Mouse (Mus musculus): ENCODE measurements around the gene Phf21a. TPM values are rescaled to one million over a fixed set of nuclear protein-coding genes. Genes with fewer than 3 reads are reported as not detected.
"Not testable (repeated sequence)": the region's sequence is repeated elsewhere in the genome, so short reads cannot be mapped to it uniquely, and the experiment has no call there.

The Phf21a gene
- polyA plus RNA-seq, 1 experiment = 28.4 TPM

DNA sequence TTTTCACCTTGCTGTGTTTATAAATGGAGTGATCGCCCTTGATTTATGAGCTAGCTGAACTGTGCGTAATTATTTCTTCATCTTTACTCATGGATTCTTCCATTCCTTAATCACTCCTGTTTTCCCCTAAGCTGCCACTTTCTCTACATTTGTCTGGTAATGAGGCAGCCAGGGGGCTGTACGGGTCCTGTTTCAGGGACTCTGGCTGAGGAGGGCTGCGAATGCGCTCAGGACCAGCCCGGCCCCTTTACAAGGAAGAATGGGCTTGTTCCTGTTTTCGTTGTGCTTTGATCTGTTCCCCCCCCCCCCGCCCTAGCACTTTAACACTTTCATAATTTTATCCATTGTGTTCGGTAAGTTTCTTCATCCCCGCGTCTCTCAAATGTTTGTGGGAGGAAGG lies 48.2 kb downstream of the Phf21a start:
- Histone ChIP-seq H3K27me3 (ENCODE audit: control insufficient read depth, insufficient read depth, low read length) (0 out of 2 replicates have a peak, but pooled peaks cover 3% of the 10 kb centered on the region), H3K27ac (ENCODE audit: insufficient read depth, low read depth, low read length) (no peak overlapping the region), H3K4me1 (ENCODE audit: control insufficient read depth, insufficient read depth, insufficient read length, low read length) (0 out of 2 replicates have a peak, but pooled peaks cover 1% of the 10 kb centered on the region), H3K4me3 (ENCODE audit: low read depth, low read length) (no peak overlapping the region), H3K36me3 (ENCODE audit: control insufficient read depth, insufficient read depth, low read length) (no peaks in the 10 kb centered on the region)
- WGBS = 10% methylated on average over 11 of the region's 11 CpGs
- no peak for TF ChIP-seq CTCF (IDR thresholded peaks at IDR 0.05; ENCODE audit: extremely low read depth, insufficient read length, insufficient replicate concordance, low read depth, low read length)
- TF ChIP-seq POLR2A (IDR thresholded peaks at IDR 0.05; ENCODE audit: low read depth, low read length) = no peak

DNA sequence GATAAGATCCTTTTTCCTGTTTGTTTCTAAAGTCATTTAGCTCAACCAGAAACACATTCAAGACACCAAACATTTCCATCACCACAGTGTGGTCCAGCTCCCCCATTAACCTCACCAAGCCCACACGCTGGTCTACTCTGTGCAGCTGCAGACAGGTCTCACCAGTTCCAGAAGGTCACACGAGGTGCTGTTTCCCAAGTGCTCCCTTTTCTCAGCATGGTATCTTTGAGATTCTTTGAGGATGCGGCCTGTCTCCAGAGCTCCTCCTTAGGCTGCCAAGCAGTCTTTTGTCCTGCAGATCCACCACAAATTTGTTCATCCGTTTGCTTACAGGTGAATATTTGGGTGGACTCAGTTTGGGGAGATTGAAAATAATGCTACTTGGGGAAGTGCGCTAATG lies 51.0 kb downstream of the Phf21a start:
- Histone ChIP-seq H3K4me1 (ENCODE audit: control insufficient read depth, insufficient read depth, insufficient read length, low read length) (0 out of 2 replicates have a peak, but pooled peaks cover 1% of the 10 kb centered on the region), H3K27ac (ENCODE audit: insufficient read depth, low read depth, low read length) (no peak overlapping the region), H3K36me3 (ENCODE audit: control insufficient read depth, insufficient read depth, low read length) (no peaks in the 10 kb centered on the region), H3K27me3 (ENCODE audit: control insufficient read depth, insufficient read depth, low read length) (0 out of 2 replicates have a peak, but pooled peaks cover 3% of the 10 kb centered on the region), H3K4me3 (ENCODE audit: low read depth, low read length) (no peak overlapping the region)
- TF ChIP-seq CTCF (IDR thresholded peaks at IDR 0.05; ENCODE audit: extremely low read depth, insufficient read length, insufficient replicate concordance, low read depth, low read length) (no peak), POLR2A (IDR thresholded peaks at IDR 0.05; ENCODE audit: low read depth, low read length) (no peak)
- WGBS = 67% methylated on average over 5 of the region's 5 CpGs

DNA sequence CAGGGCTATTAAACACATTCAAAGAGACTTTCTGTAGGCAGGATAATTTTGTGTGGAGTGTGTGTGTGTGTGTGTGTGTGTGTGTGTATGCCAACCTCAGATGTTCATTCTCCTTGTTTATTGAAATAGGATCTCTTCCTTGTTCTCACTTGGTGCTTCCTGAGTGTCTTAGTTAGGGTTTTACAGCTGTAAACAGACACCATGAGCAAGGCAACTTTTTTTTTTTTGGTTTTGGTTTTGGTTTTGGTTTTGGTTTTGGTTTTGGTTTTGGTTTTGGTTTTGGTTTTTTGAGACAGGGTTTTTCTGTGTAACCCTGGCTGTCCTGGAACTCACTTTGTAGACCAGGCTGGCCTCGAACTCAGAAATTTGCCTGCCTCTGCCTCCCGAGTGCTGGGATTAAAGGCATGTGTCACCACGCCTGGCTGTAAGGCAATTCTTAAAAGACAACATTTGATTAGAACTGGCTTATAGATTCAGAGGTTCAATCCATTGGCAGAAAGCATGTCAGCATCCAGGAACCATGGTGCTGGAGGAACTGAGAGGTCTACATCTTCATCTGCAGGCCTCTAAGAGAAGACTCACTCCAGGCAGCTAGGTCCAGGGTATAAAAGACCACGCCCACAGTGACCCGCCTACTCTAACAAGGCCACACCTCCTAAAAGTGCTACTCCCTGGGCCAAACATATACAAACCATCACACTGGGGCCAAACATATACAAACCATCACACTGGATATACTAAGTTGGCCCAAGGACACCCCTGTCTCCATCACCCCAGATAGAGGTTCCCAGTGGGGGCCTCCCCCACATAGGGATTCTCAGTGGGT lies 55.2 kb downstream of the Phf21a start:
- H3K4me1 ChIP-seq (ENCODE audit: control insufficient read depth, insufficient read depth, insufficient read length, low read length); H3K27ac ChIP-seq (ENCODE audit: insufficient read depth, low read depth, low read length); H3K4me3 ChIP-seq (ENCODE audit: low read depth, low read length); H3K27me3 ChIP-seq (ENCODE audit: control insufficient read depth, insufficient read depth, low read length); H3K36me3 ChIP-seq (ENCODE audit: control insufficient read depth, insufficient read depth, low read length): not testable (repeated sequence)
- WGBS = 83% methylated on average over 5 of the region's 5 CpGs

DNA sequence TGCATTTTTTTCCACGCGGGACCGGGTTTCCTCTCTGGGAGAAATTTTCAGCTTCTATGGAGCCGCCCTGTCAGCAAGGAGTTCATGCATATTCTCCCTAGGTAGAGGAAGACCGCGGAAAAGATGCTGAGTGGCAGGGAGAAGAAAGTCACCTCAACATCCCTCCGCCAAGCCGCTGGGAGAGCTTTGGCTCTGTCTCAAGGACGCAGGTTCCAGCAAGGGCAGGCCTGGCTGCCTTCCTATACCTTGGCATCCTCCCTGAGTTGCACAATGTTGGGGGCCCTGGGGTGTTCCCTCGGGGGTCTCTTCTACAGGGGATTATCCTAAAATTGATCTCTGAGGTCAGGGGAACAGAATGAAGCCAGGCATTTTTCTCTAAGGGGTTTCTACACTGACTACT lies 71.4 kb downstream of the Phf21a start:
- H3K36me3 ChIP-seq (ENCODE audit: control insufficient read depth, insufficient read depth, low read length) = no peaks in the 10 kb centered on the region
- TF ChIP-seq CTCF (IDR thresholded peaks at IDR 0.05; ENCODE audit: extremely low read depth, insufficient read length, insufficient replicate concordance, low read depth, low read length) = no peak
- H3K4me3 ChIP-seq (ENCODE audit: low read depth, low read length) = no peak overlapping the region
- 70% methylated on average over 10 of the region's 10 CpGs for WGBS
- H3K4me1 ChIP-seq (ENCODE audit: control insufficient read depth, insufficient read depth, insufficient read length, low read length) = no peaks in the 10 kb centered on the region
- H3K27ac ChIP-seq (ENCODE audit: insufficient read depth, low read depth, low read length) = no peak overlapping the region
- H3K27me3 ChIP-seq (ENCODE audit: control insufficient read depth, insufficient read depth, low read length) = no peaks in the 10 kb centered on the region

DNA sequence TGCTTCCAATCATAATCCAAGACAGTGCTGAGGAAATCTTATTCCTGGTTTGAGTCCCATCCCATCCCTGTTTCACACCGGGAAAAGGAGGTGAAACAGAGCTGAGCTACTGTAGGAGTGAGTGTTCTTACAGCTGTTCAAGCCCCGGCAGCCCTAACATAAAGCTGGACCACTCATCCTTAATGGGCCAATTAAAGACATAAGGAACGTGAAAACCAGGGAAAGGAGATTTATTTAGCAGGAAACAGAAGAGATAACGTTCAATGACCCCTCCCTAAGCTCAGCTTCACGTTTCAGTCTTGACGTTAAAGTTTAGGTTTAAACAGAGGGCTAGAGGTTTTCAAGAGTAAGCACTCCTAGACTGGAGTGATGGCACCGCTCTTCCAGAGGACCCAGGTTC lies 74.0 kb downstream of the Phf21a start:
- Histone ChIP-seq H3K27me3 (ENCODE audit: control insufficient read depth, insufficient read depth, low read length) (no peaks in the 10 kb centered on the region), H3K4me1 (ENCODE audit: control insufficient read depth, insufficient read depth, insufficient read length, low read length) (peaks cover 3% of the 10 kb centered on the region; the same call in 1 of the 2 replicates), H3K27ac (ENCODE audit: insufficient read depth, low read depth, low read length) (no peak overlapping the region), H3K4me3 (ENCODE audit: low read depth, low read length) (no peak overlapping the region), H3K36me3 (ENCODE audit: control insufficient read depth, insufficient read depth, low read length) (no peaks in the 10 kb centered on the region)
- TF ChIP-seq CTCF (IDR thresholded peaks at IDR 0.05; ENCODE audit: extremely low read depth, insufficient read length, insufficient replicate concordance, low read depth, low read length) (no peak), POLR2A (IDR thresholded peaks at IDR 0.05; ENCODE audit: low read depth, low read length) (no peak)
- 43% methylated on average over 7 of the region's 7 CpGs for WGBS

DNA sequence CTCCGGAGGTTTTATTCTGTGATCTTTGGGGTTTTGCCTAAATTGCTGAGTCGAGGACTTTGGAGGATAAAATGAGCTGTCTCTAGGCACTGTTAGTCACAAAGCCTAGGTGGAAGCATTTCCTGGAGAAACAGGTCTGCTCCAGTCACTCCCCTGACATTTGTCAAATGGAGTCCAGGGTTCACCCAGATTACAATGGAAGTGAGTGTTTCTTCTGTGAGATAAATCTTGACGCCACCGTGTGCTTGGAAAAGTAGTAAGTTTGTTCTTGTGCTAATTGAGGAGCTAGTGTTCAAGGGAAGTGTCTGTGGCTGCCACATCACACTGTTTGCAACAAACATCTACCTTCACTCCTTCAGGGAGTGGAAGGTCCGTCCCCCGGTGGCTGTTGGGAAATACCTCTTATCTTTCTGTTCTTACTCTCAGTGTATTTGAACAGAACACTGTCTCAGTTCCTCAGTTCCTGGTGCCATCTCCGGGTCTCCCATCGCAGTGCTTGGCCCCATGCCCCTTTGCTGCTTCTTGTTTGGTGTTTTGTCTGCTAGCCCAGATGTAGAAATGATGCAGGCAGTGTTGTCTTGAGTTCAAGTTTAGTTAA lies 78.2 kb downstream of the Phf21a start:
- Histone ChIP-seq H3K4me1 (ENCODE audit: control insufficient read depth, insufficient read depth, insufficient read length, low read length) (peaks cover 3% of the 10 kb centered on the region; the same call in 1 of the 2 replicates), H3K27me3 (ENCODE audit: control insufficient read depth, insufficient read depth, low read length) (no peaks in the 10 kb centered on the region), H3K4me3 (ENCODE audit: low read depth, low read length) (no peak overlapping the region), H3K36me3 (ENCODE audit: control insufficient read depth, insufficient read depth, low read length) (no peaks in the 10 kb centered on the region), H3K27ac (ENCODE audit: insufficient read depth, low read depth, low read length) (peak overlapping the region; percentile 54)
- TF ChIP-seq CTCF (IDR thresholded peaks at IDR 0.05; ENCODE audit: extremely low read depth, insufficient read length, insufficient replicate concordance, low read depth, low read length) (no peak), POLR2A (IDR thresholded peaks at IDR 0.05; ENCODE audit: low read depth, low read length) (no peak)
- 19% methylated on average over 8 of the region's 8 CpGs for WGBS

DNA sequence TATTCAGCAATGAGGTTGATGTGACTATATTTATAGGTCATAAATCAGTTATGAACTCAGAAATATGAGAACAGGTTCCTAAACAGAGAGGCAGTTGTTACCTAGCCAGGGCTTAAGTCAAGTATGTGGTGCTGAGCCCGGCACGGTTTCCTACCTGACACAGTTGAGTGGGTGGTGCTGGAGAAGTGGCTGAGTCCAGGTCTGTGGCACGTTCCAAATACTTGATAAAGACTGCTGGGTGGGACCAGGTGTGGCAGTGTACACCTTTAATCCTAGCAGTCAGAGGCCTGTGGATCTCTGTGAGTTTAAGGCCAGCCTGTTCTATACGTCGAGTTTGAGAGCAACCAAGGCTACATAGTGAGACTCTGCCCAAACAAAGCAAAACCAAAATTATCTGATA lies 79.4 kb downstream of the Phf21a start:
- WGBS = 32% methylated on average over 5 of the region's 5 CpGs
- TF ChIP-seq POLR2A (IDR thresholded peaks at IDR 0.05; ENCODE audit: low read depth, low read length) = no peak
- Histone ChIP-seq H3K4me1 (ENCODE audit: control insufficient read depth, insufficient read depth, insufficient read length, low read length) (peaks cover 3% of the 10 kb centered on the region; the same call in 1 of the 2 replicates), H3K27me3 (ENCODE audit: control insufficient read depth, insufficient read depth, low read length) (no peaks in the 10 kb centered on the region), H3K4me3 (ENCODE audit: low read depth, low read length) (no peak overlapping the region), H3K36me3 (ENCODE audit: control insufficient read depth, insufficient read depth, low read length) (no peaks in the 10 kb centered on the region), H3K27ac (ENCODE audit: insufficient read depth, low read depth, low read length) (no peak overlapping the region)

Data from small intestine, adult 2 months (tissue).